Mouse (Mus musculus): ENCODE results near the gene Tmem94. TPM values are rescaled to one million over a fixed set of nuclear protein-coding genes. Genes with fewer than 3 reads are reported as not detected.

Gene Tmem94
- polyA plus RNA-seq, 1 experiment from 2014 or later, result 42.4 TPM

GRCm38 (mm10) chr11:115839732-115840131, 74.5 kb downstream of the Tmem94 start:
- Histone ChIP-seq H3K27ac (replicated peaks) (no peak overlapping the region), H3K9ac (replicated peaks) (no peak overlapping the region), H3K27me3 (peaks cover 17% of the 10 kb centered on the region; the same call in 1 of the 2 replicates), H3K4me2 (replicated peaks) (no peak overlapping the region), H3K36me3 (no peaks in the 10 kb centered on the region), H3K9me3 (no peaks in the 10 kb centered on the region), H3K4me1 (peaks cover 8% of the 10 kb centered on the region; the same call in 1 of the 2 replicates), H3K4me3 (no peak overlapping the region)
- ATAC-seq (ENCODE audit: low FRiP score, low read depth), result no peak
- 56% methylated on average over 3 of the region's 3 CpGs for WGBS

GRCm38 (mm10) chr11:115841044-115841443, 75.8 kb downstream of the Tmem94 start:
- Histone ChIP-seq H3K4me2 (replicated peaks) (no peak overlapping the region), H3K27me3 (peaks cover 7% of the 10 kb centered on the region; the same call in 1 of the 2 replicates), H3K9me3 (no peaks in the 10 kb centered on the region), H3K36me3 (no peaks in the 10 kb centered on the region), H3K4me3 (no peak overlapping the region), H3K27ac (replicated peaks) (no peak overlapping the region), H3K9ac (replicated peaks) (no peak overlapping the region), H3K4me1 (peaks cover 8% of the 10 kb centered on the region; the same call in 1 of the 2 replicates)
- 85% methylated on average over 6 of the region's 6 CpGs for WGBS
- ATAC-seq (ENCODE audit: low FRiP score, low read depth), result no peak

- no peak overlapping the region for H3K27ac ChIP-seq (replicated peaks)
- no peaks in the 10 kb centered on the region for H3K9me3 ChIP-seq
- no peaks in the 10 kb centered on the region for H3K36me3 ChIP-seq
- H3K4me3 ChIP-seq, result no peak overlapping the region
- H3K9ac ChIP-seq (replicated peaks), result no peak overlapping the region
- no peak overlapping the region for H3K4me2 ChIP-seq (replicated peaks)
- H3K4me1 ChIP-seq, result 0 out of 2 replicates have a peak, but pooled peaks cover 3% of the 10 kb centered on the region
- ATAC-seq (ENCODE audit: low FRiP score, low read depth), result no peak
- H3K27me3 ChIP-seq, result 0 out of 2 replicates have a peak, but pooled peaks cover 4% of the 10 kb centered on the region
- WGBS, result 24% methylated on average over 6 of the region's 6 CpGs
Observed at GRCm38 (mm10) chr11:115841961-115842550, 76.8 kb downstream of the Tmem94 start.

DNA sequence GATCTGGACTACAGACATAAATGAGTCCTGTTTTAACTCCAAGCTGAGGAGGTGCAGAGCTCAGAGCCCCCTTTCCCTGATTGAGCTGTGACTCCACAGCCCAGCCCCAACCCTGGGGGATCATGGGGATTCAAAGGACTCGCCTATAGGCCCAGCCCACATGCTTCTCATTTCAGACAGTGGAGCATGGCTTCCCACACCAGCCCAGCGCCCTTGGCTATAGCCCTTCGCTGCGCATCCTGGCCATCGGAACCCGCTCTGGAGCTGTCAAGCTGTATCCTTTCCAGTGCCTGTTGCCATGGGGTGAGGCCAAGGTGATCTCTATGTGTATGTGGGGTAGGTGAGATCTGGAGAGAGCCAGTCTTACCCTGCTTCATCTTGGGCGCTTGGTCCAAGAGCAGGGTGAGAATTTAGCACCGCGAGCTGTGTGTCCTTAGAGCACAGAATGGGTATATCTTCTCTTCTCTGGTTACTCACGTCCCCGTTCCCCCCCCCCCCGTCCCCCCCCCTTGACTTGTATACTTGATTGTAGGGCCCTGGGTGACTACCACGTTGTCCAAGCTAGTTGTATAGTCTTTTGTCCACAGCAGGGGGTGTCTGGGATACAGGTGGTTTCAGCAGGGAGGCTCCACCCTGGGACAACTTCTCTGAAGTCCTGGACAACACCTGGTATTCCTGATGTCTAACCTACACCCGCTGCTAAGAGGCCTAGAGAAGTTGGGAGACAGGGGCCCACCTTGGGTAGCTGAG, 78.1 kb downstream of the Tmem94 start:
- H3K9ac ChIP-seq (replicated peaks), result no peak overlapping the region
- H3K27me3 ChIP-seq, result no peaks in the 10 kb centered on the region
- H3K4me1 ChIP-seq, result 0 out of 2 replicates have a peak, but pooled peaks cover 3% of the 10 kb centered on the region
- H3K36me3 ChIP-seq, result no peaks in the 10 kb centered on the region
- ATAC-seq (ENCODE audit: low FRiP score, low read depth), result no peak
- WGBS, result 83% methylated on average over 12 of the region's 14 CpGs
- no peaks in the 10 kb centered on the region for H3K9me3 ChIP-seq
- no peak overlapping the region for H3K4me3 ChIP-seq
- no peak overlapping the region for H3K27ac ChIP-seq (replicated peaks)
- H3K4me2 ChIP-seq (replicated peaks), result no peak overlapping the region

DNA sequence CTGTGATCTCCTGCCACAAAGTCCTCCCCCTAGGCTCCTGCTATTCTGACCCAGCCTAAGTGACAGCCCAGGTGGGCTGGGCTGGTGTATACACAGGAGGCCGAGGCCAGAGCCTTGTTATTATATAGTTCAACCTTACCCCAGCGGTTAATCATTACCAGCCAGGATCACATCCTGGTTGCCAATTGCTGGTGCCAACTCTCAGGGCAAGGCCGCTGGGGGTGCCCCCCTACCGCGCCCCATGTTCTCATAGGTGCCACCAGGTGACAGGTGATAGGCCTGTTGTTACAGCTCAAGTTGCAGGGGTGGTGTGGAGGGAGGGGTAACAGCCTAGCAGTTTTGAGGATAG, 78.6 kb downstream of the Tmem94 start:
- Histone ChIP-seq H3K9ac (replicated peaks) (no peak overlapping the region), H3K9me3 (no peaks in the 10 kb centered on the region), H3K27ac (replicated peaks) (no peak overlapping the region), H3K4me2 (replicated peaks) (no peak overlapping the region), H3K27me3 (no peaks in the 10 kb centered on the region), H3K36me3 (no peaks in the 10 kb centered on the region), H3K4me1 (0 out of 2 replicates have a peak, but pooled peaks cover 3% of the 10 kb centered on the region), H3K4me3 (no peak overlapping the region)
- WGBS, result 94% methylated on average over 5 of the region's 5 CpGs
- ATAC-seq (ENCODE audit: low FRiP score, low read depth), result no peak

GRCm38 (mm10) chr11:115844240-115844639, 79.0 kb downstream of the Tmem94 start:
- Histone ChIP-seq H3K36me3 (no peaks in the 10 kb centered on the region), H3K4me1 (0 out of 2 replicates have a peak, but pooled peaks cover 3% of the 10 kb centered on the region), H3K4me2 (replicated peaks) (no peak overlapping the region), H3K9me3 (no peaks in the 10 kb centered on the region), H3K27me3 (no peaks in the 10 kb centered on the region), H3K4me3 (no peak overlapping the region), H3K27ac (replicated peaks) (no peak overlapping the region), H3K9ac (replicated peaks) (no peak overlapping the region)
- no peak for ATAC-seq (ENCODE audit: low FRiP score, low read depth)
- WGBS, result 69% methylated on average over 8 of the region's 8 CpGs

DNA sequence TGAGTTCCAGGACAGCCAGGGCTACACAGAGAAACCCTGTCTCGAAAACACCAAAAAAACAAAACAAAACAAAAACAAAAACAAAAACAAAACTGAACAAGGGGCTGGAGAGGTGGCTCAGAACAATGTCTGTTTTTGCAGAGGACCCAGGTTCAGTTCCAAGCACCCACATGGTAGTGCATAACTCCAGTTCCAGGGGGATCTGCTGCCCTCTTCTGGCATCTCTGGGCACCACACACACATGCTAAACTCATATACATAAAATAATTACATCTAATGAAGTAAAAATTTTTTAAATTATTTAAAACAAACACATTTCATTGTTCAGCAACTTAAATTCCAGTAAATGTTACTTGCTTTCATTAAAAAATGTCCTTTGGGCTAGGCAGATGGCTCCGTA, 80.6 kb downstream of the Tmem94 start:
- Histone ChIP-seq H3K4me2 (replicated peaks) (no peak overlapping the region), H3K9ac (replicated peaks) (no peak overlapping the region), H3K9me3 (no peaks in the 10 kb centered on the region), H3K4me3 (no peak overlapping the region), H3K27ac (replicated peaks) (no peak overlapping the region), H3K4me1 (0 out of 2 replicates have a peak, but pooled peaks cover 3% of the 10 kb centered on the region), H3K36me3 (no peaks in the 10 kb centered on the region), H3K27me3 (no peaks in the 10 kb centered on the region)
- WGBS, result 96% methylated on average over 2 of the region's 2 CpGs
- ATAC-seq (ENCODE audit: low FRiP score, low read depth), result no peak

Small RNA genes within 50 kb of the gene (microRNA-seq; reads per million reads assigned to microRNA genes)
- 0.70 reads per million for gene Mir5621

Other genes with a start within 250 kb of the Tmem94 start
- 1,412 and 1,429 TPM in 2 replicates for gene Sumo2, start 229.2 kb upstream of the Tmem94 start, polyA plus RNA-seq (2016; fragmentation: Nextera tagmentation; extraction: Ambion mirVana)
- gene Nup85, start 201.0 kb upstream of the Tmem94 start, polyA plus RNA-seq (2016; fragmentation: Nextera tagmentation; extraction: Ambion mirVana), result 168 and 172 TPM in 2 replicates
- gene Mrps7, start 161.5 kb upstream of the Tmem94 start, polyA plus RNA-seq (2016; fragmentation: Nextera tagmentation; extraction: Ambion mirVana), result 85.7 and 89.0 TPM in 2 replicates
- gene Gga3, start 161.4 kb upstream of the Tmem94 start, polyA plus RNA-seq (2016; fragmentation: Nextera tagmentation; extraction: Ambion mirVana), result 34.6 and 37.2 TPM in 2 replicates
- 12.2 and 15.1 TPM in 2 replicates for gene Mif4gd, start 152.5 kb upstream of the Tmem94 start, polyA plus RNA-seq (2016; fragmentation: Nextera tagmentation; extraction: Ambion mirVana)
- 26.2 and 26.9 TPM in 2 replicates for gene Slc25a19, start 137.1 kb upstream of the Tmem94 start, polyA plus RNA-seq (2016; fragmentation: Nextera tagmentation; extraction: Ambion mirVana)
- 137 and 149 TPM in 2 replicates for gene Grb2, start 56.8 kb upstream of the Tmem94 start, polyA plus RNA-seq (2016; fragmentation: Nextera tagmentation; extraction: Ambion mirVana)
- 15.5 and 17.0 TPM in 2 replicates for gene Caskin2, start 48.2 kb downstream of the Tmem94 start, polyA plus RNA-seq (2016; fragmentation: Nextera tagmentation; extraction: Ambion mirVana)
- 27.9 and 30.9 TPM in 2 replicates for gene Tsen54, start 49.3 kb downstream of the Tmem94 start, polyA plus RNA-seq (2016; fragmentation: Nextera tagmentation; extraction: Ambion mirVana)
- 3.7 and 4.4 TPM in 2 replicates for gene Llgl2, start 58.6 kb downstream of the Tmem94 start, polyA plus RNA-seq (2016; fragmentation: Nextera tagmentation; extraction: Ambion mirVana)
- gene Myo15b, start 93.0 kb downstream of the Tmem94 start, polyA plus RNA-seq (2016; fragmentation: Nextera tagmentation; extraction: Ambion mirVana), result 0.13 and 0.37 TPM in 2 replicates
- gene Smim5, start 134.5 kb downstream of the Tmem94 start, polyA plus RNA-seq (2016; fragmentation: Nextera tagmentation; extraction: Ambion mirVana), result 0.88 and 0.98 TPM in 2 replicates
- 0.98 and 1.2 TPM in 2 replicates for gene Smim6, start 146.6 kb downstream of the Tmem94 start, polyA plus RNA-seq (2016; fragmentation: Nextera tagmentation; extraction: Ambion mirVana)
- gene Sap30bp, start 167.8 kb downstream of the Tmem94 start, polyA plus RNA-seq (2016; fragmentation: Nextera tagmentation; extraction: Ambion mirVana), result 55.9 and 61.8 TPM in 2 replicates
- 29.9 and 30.1 TPM in 2 replicates for gene Recql5, start 168.0 kb downstream of the Tmem94 start, polyA plus RNA-seq (2016; fragmentation: Nextera tagmentation; extraction: Ambion mirVana)
- gene Itgb4, start 209.3 kb downstream of the Tmem94 start, polyA plus RNA-seq (2016; fragmentation: Nextera tagmentation; extraction: Ambion mirVana), result 0.59 and 1.3 TPM in 2 replicates
- gene Galk1, start 247.3 kb downstream of the Tmem94 start, polyA plus RNA-seq (2016; fragmentation: Nextera tagmentation; extraction: Ambion mirVana), result 75.3 and 92.6 TPM in 2 replicates

All from midbrain, embryonic 12.5 days (tissue).